Mouse (Mus musculus): Measurements from ENCODE around the gene Mark2. TPM values are rescaled to one million over a fixed set of nuclear protein-coding genes. Genes with fewer than 3 reads are reported as not detected.

Mark2 gene
- polyA plus RNA-seq, 1 experiment from 2014 or later = 44.7 TPM

DNA sequence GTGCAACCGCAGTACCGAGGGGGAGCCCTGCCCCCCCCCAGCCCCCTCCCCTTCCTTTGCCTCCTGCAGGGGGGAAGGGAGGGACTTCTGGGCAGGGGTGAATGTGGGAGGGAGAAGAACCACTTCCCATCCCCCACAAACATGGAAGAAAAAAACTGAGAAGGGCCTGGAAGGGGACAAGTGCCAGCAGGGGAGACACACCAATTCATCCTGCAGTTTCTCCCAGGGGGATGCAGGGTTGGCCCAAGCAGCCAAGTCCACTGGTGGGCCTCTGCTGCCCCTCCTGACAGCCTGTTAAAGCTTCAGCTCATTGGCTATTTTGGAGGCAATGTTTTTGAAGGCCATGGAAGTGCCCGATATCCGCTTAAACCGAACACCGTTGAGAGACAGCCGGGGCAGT is 64.9 kb downstream of the Mark2 start:
- no peak for TF ChIP-seq EP300 (optimal IDR thresholded peaks at IDR 0.05)
- TF ChIP-seq CTCF (IDR thresholded peaks at IDR 0.05; ENCODE audit: low read depth) = no peak
- Histone ChIP-seq H3K27me3 (ENCODE audit: control insufficient read depth, insufficient read depth, low read length) (no peaks in the 10 kb centered on the region), H3K36me3 (ENCODE audit: control insufficient read depth, insufficient read depth, low read length) (peaks cover 31% of the 10 kb centered on the region), H3K9me3 (ENCODE audit: control insufficient read depth, low read length) (no peaks in the 10 kb centered on the region), H3K4me3 (ENCODE audit: low read depth, low read length) (no peak overlapping the region), H3K9ac (ENCODE audit: low read length) (no peak overlapping the region), H3K27ac (replicated peaks) (no peak overlapping the region), H3K4me2 (replicated peaks; ENCODE audit: low read depth) (no peak overlapping the region), H3K4me1 (replicated peaks; ENCODE audit: control insufficient read depth, insufficient read depth) (no peaks in the 10 kb centered on the region; the same call in 1 of the 2 replicates)
- ATAC-seq (ENCODE audit: low FRiP score, low TSS enrichment) (no peak), DNase-seq (ENCODE audit: low spot score) (no peak)
- 65% methylated on average over 7 of the region's 7 CpGs for WGBS

DNA sequence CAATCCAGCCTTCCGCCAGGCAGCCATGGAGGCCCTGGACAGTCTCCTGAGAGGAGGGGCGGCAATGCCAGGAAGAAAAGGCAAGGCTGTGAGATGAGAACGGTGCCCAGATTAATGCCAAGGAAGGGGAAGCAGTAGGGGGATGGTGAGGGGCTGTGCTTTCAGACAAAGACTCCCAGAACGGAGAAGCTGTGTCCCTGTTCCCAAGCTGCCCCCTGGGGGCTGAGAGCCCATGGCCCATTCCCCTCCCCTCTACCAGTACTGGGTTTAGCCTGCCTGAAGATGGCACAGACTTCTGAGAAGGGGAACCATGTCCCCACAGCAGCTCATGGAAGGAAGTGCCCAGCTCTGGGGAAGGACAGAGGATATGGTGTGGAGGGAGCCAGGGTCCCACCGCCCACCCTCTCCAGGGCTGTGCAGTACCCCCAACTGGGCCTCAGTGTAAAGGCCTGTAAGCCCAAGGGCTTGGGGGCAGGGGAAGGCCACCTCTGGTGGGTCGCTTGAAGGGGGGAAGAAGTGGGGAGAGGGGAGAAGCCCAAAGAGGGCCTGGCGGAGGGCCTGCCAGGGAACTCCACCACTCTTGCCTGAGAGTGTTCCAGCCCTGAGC is 65.5 kb downstream of the Mark2 start:
- peak overlapping the region; percentile 45 for H3K27ac ChIP-seq (replicated peaks)
- TF ChIP-seq EP300 (optimal IDR thresholded peaks at IDR 0.05) (no peak), CTCF (IDR thresholded peaks at IDR 0.05; ENCODE audit: low read depth) (no peak)
- ATAC-seq (ENCODE audit: low FRiP score, low TSS enrichment) = no peak
- no peak for DNase-seq (ENCODE audit: low spot score)
- no peak overlapping the region for H3K4me3 ChIP-seq (ENCODE audit: low read depth, low read length)
- no peak overlapping the region for H3K4me2 ChIP-seq (replicated peaks; ENCODE audit: low read depth)
- no peaks in the 10 kb centered on the region; the same call in 1 of the 2 replicates for H3K4me1 ChIP-seq (replicated peaks; ENCODE audit: control insufficient read depth, insufficient read depth)
- no peak overlapping the region; the same call in 1 of the 2 replicates for H3K9ac ChIP-seq (ENCODE audit: low read length)
- no peaks in the 10 kb centered on the region for H3K9me3 ChIP-seq (ENCODE audit: control insufficient read depth, low read length)
- 44% methylated on average over 7 of the region's 7 CpGs for WGBS
- no peaks in the 10 kb centered on the region for H3K27me3 ChIP-seq (ENCODE audit: control insufficient read depth, insufficient read depth, low read length)
- peaks cover 29% of the 10 kb centered on the region for H3K36me3 ChIP-seq (ENCODE audit: control insufficient read depth, insufficient read depth, low read length)

DNA sequence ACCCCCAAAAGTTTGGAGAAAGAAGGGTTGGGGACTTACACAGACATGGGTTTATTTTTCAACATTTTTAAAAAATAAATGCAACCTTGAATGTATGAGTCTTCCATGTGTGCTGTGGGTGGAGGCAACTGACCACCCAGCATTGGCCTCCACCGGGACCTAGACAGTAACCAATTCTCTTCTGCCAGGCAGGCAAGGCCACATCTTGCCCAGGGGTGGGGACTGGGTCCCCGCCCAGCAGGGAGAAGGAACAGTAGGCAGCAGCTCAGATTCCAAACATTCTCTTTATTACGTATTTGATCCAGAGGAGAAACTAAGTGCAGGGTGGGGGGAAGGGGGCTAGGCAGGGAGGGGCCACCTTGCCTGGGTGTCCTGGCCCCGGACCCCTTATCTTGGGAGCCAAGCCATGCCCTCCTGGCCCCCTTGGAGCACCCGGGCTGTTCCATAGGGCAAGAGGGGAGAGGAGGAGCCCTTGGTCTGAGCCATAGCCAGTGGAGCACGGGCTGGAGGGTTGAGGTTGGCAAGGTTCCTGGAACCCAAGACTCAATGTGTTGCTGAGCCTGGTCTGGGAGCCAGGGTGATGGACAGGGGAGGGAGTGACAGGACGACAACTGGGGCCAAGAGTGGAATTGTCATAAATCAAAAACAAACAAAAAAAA is 66.4 kb downstream of the Mark2 start:
- 26% methylated on average over 7 of the region's 7 CpGs for WGBS
- Histone ChIP-seq H3K27ac (replicated peaks) (0 out of 2 replicates have a peak overlapping the region, but pooled peaks have one; percentile 18), H3K4me1 (replicated peaks; ENCODE audit: control insufficient read depth, insufficient read depth) (no peaks in the 10 kb centered on the region; the same call in 1 of the 2 replicates), H3K4me3 (ENCODE audit: low read depth, low read length) (no peak overlapping the region), H3K27me3 (ENCODE audit: control insufficient read depth, insufficient read depth, low read length) (no peaks in the 10 kb centered on the region), H3K36me3 (ENCODE audit: control insufficient read depth, insufficient read depth, low read length) (peaks cover 23% of the 10 kb centered on the region), H3K4me2 (replicated peaks; ENCODE audit: low read depth) (no peak overlapping the region), H3K9ac (ENCODE audit: low read length) (no peak overlapping the region), H3K9me3 (ENCODE audit: control insufficient read depth, low read length) (no peaks in the 10 kb centered on the region)
- TF ChIP-seq CTCF (IDR thresholded peaks at IDR 0.05; ENCODE audit: low read depth) = no peak
- no peak for TF ChIP-seq EP300 (optimal IDR thresholded peaks at IDR 0.05)
- ATAC-seq (ENCODE audit: low FRiP score, low TSS enrichment) = no peak
- no peak for DNase-seq (ENCODE audit: low spot score)

DNA sequence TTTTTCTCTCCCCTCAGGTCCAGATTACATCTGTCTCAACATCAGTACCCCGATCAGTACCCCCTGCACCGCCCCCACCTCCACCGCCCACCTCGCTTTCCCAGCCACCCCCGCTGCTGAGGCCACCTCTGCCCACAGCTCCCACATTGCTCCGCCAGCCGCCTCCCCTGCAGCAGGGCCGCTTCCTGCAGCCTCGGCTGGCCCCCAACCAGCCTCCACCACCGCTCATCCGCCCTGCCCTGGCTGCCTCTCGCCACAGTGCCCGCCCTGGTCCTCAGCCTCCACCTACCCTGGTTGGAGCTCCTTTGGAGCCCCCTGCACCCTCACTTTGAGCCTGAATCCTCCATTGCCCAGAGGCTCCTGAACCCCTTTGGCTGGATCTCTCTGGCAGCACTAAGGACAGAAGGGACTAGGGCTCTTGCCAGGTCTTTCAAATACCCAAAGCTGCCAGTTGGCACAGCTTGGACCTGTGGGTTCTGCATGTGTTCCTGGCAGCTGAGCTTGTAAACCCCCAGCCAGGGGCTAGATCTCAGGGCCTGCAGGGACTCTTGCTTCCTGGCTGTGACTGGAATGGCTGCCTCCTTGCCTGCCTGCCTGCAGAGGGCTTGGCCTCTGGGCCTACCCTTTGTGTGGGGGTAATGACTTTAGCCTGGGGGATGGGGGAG is 67.2 kb downstream of the Mark2 start:
- Histone ChIP-seq H3K27ac (replicated peaks) (no peak overlapping the region; the same call in 1 of the 2 replicates), H3K9ac (ENCODE audit: low read length) (no peak overlapping the region), H3K4me1 (replicated peaks; ENCODE audit: control insufficient read depth, insufficient read depth) (no peaks in the 10 kb centered on the region; the same call in 1 of the 2 replicates), H3K4me3 (ENCODE audit: low read depth, low read length) (no peak overlapping the region), H3K36me3 (ENCODE audit: control insufficient read depth, insufficient read depth, low read length) (peaks cover 22% of the 10 kb centered on the region), H3K27me3 (ENCODE audit: control insufficient read depth, insufficient read depth, low read length) (no peaks in the 10 kb centered on the region), H3K4me2 (replicated peaks; ENCODE audit: low read depth) (no peak overlapping the region), H3K9me3 (ENCODE audit: control insufficient read depth, low read length) (no peaks in the 10 kb centered on the region)
- no peak for DNase-seq (ENCODE audit: low spot score)
- no peak for ATAC-seq (ENCODE audit: low FRiP score, low TSS enrichment)
- TF ChIP-seq CTCF (IDR thresholded peaks at IDR 0.05; ENCODE audit: low read depth) = no peak
- TF ChIP-seq EP300 (optimal IDR thresholded peaks at IDR 0.05) = no peak
- WGBS = 70% methylated on average over 13 of the region's 13 CpGs

DNA sequence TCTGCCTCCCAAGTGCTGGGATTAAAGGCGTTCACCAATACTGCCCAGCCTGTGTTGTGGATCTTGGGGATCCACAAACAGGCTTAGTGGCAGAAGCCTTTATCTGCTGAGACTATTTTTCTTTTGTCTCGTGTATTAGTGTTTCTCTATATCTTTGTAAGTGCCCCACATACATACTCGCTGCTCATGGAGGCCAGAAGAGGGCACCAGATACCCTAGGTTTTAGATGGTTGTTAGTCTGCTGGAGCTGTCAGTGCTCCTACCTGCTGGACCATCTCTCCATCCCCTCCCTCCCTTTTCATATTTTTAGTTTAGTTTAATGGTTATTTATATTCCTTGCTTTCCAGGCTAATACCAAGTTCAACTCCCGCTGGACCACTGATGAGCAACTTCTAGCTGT is 68.2 kb downstream of the Mark2 start:
- Histone ChIP-seq H3K27me3 (ENCODE audit: control insufficient read depth, insufficient read depth, low read length) (no peaks in the 10 kb centered on the region), H3K4me2 (replicated peaks; ENCODE audit: low read depth) (no peak overlapping the region), H3K4me3 (ENCODE audit: low read depth, low read length) (no peak overlapping the region), H3K4me1 (replicated peaks; ENCODE audit: control insufficient read depth, insufficient read depth) (peaks cover 5% of the 10 kb centered on the region; the same call in 1 of the 2 replicates), H3K36me3 (ENCODE audit: control insufficient read depth, insufficient read depth, low read length) (peaks cover 16% of the 10 kb centered on the region), H3K9ac (ENCODE audit: low read length) (no peak overlapping the region), H3K9me3 (ENCODE audit: control insufficient read depth, low read length) (no peaks in the 10 kb centered on the region), H3K27ac (replicated peaks) (no peak overlapping the region)
- TF ChIP-seq EP300 (optimal IDR thresholded peaks at IDR 0.05) (no peak), CTCF (IDR thresholded peaks at IDR 0.05; ENCODE audit: low read depth) (peak; percentile 54)
- 86% methylated on average over 4 of the region's 4 CpGs for WGBS
- no peak for ATAC-seq (ENCODE audit: low FRiP score, low TSS enrichment)
- no peak for DNase-seq (ENCODE audit: low spot score)

Data from stomach, postnatal 0 days (tissue).